Mouse (Mus musculus) CH12.LX (cell line): Measurements from ENCODE around the gene Ces1f. TPM values are rescaled to one million over a fixed set of nuclear protein-coding genes. Genes with fewer than 3 reads are reported as not detected.

Experiments used
- DNase-seq: peaks from one replicate; pipeline ENCODE4 v3.0.0-alpha.2; 2013; ENCODE audit errors: extremely low read depth
- H3K27ac ChIP-seq: 2 replicates; pipeline ENCODE4 v1.5.1; 2012; ENCODE audit warnings: low read depth, mild to moderate bottlenecking, control low read depth, moderate library complexity; ENCODE audit not compliant: insufficient read depth
- H3K27me3 ChIP-seq: replicated peaks from 2 replicates; pipeline ENCODE3; 2012; ENCODE audit warnings: inconsistent platforms
- H3K36me3 ChIP-seq, 2 experiments: replicated peaks in 1 of 2; 2 replicates each; pipeline versions ENCODE3 to v1.6.1; 2012; ENCODE audit warnings: inconsistent platforms in 1 of 2, low read length in 1 of 2, mild to moderate bottlenecking in 1 of 2, mixed read lengths in 1 of 2, moderate library complexity in 1 of 2; ENCODE audit not compliant: control insufficient read depth in 1 of 2, insufficient read depth in 1 of 2
- H3K4me1 ChIP-seq, 2 experiments: 2 replicates each; pipeline ENCODE4 v1.6.1; 2012; ENCODE audit warnings: inconsistent platforms in 1 of 2, moderate library complexity in 1 of 2; ENCODE audit not compliant: insufficient read depth in 2 of 2, control insufficient read depth in 1 of 2
- H3K4me2 ChIP-seq: 2 replicates; pipeline ENCODE4 v1.6.1; 2012; ENCODE audit warnings: low read depth, mild to moderate bottlenecking, control low read depth; ENCODE audit not compliant: poor library complexity, insufficient read depth, severe bottlenecking
- H3K4me3 ChIP-seq, 3 experiments: fragments of 150-350 bp in 1 of 3; sonication (generic) in 1 of 3; replicated peaks in 1 of 3; 2 replicates each; pipeline versions ENCODE3 to v1.5.1; 2011 to 2012; ENCODE audit warnings: low read depth in 2 of 3, low read length in 2 of 3, mild to moderate bottlenecking in 2 of 3, moderate library complexity in 2 of 3, control low read depth in 1 of 3, improper control_type of control experiment in 1 of 3, inconsistent platforms in 1 of 3, mixed read lengths in 1 of 3; ENCODE audit not compliant: poor library complexity in 1 of 3
- H3K79me2 ChIP-seq: replicated peaks from 2 replicates; pipeline ENCODE4 v1.6.1; 2012; ENCODE audit warnings: mild to moderate bottlenecking, moderate library complexity; ENCODE audit not compliant: control insufficient read depth, poor library complexity, insufficient read depth, severe bottlenecking; ENCODE audit errors: extremely low read depth
- H3K9ac ChIP-seq: 2 replicates; pipeline ENCODE4 v1.6.1; 2012; ENCODE audit warnings: low read depth, mild to moderate bottlenecking, control low read depth, moderate library complexity; ENCODE audit not compliant: insufficient read depth
- H3K9me3 ChIP-seq: replicated peaks from 2 replicates; pipeline ENCODE3; 2012; ENCODE audit warnings: low read length, inconsistent platforms, mixed read lengths
- BHLHE40 ChIP-seq: IDR thresholded peaks from 2 replicates; pipeline ENCODE4 v1.6.1; 2011; ENCODE audit warnings: mild to moderate bottlenecking, low read depth, low read length, improper control_type of control experiment
- CTCF ChIP-seq, 2 experiments: IDR thresholded peaks in 1 of 2; conservative IDR thresholded peaks in 1 of 2; 2 replicates each; pipeline ENCODE4 v1.5.1; 2011 to 2012; ENCODE audit warnings: low read depth in 2 of 2, low read length in 2 of 2, improper control_type of control experiment in 1 of 2, inconsistent platforms in 1 of 2, mild to moderate bottlenecking in 1 of 2, moderate library complexity in 1 of 2
- E2F4 ChIP-seq: IDR thresholded peaks from 2 replicates; pipeline ENCODE4 v1.6.1; 2011; ENCODE audit warnings: low read depth, low read length, improper control_type of control experiment; ENCODE audit not compliant: insufficient replicate concordance
- EP300 ChIP-seq: IDR thresholded peaks from 2 replicates; pipeline ENCODE4 v1.6.1; 2011; ENCODE audit warnings: low read length, improper control_type of control experiment
- ETS1 ChIP-seq: conservative IDR thresholded peaks from 2 replicates; pipeline ENCODE4 v1.6.1; 2012; ENCODE audit warnings: low read depth, mild to moderate bottlenecking, inconsistent platforms, low read length, improper control_type of control experiment, moderate library complexity
- HCFC1 ChIP-seq: IDR thresholded peaks from 2 replicates; pipeline ENCODE4 v1.6.1; 2012; ENCODE audit warnings: low read depth, mild to moderate bottlenecking, inconsistent platforms, low read length, improper control_type of control experiment
- JUN ChIP-seq: IDR thresholded peaks from 2 replicates; pipeline ENCODE4 v1.6.1; 2011; ENCODE audit warnings: low read depth, mild to moderate bottlenecking, low read length, improper control_type of control experiment, moderate library complexity; ENCODE audit not compliant: insufficient read depth
- JUND ChIP-seq: conservative IDR thresholded peaks from 2 replicates; pipeline ENCODE4 v1.6.1; 2011; ENCODE audit warnings: low read depth, low read length, improper control_type of control experiment
- MAFK ChIP-seq: IDR thresholded peaks from 2 replicates; pipeline ENCODE4 v1.6.1; 2011; ENCODE audit warnings: low read length, improper control_type of control experiment; ENCODE audit not compliant: insufficient replicate concordance
- MAX ChIP-seq: IDR thresholded peaks from 2 replicates; pipeline ENCODE4 v1.6.1; 2011; ENCODE audit warnings: low read length, improper control_type of control experiment
- MAZ ChIP-seq: IDR thresholded peaks from 2 replicates; pipeline ENCODE4 v1.6.1; 2012; ENCODE audit warnings: low read depth, mild to moderate bottlenecking, inconsistent platforms, low read length, improper control_type of control experiment, moderate library complexity
- MEF2A ChIP-seq: IDR thresholded peaks from 2 replicates; pipeline ENCODE4 v1.6.1; 2014; ENCODE audit warnings: low read depth, mild to moderate bottlenecking, inconsistent platforms, low read length, improper control_type of control experiment, borderline replicate concordance
- MYC ChIP-seq: IDR thresholded peaks from 2 replicates; pipeline ENCODE4 v1.6.1; 2011; ENCODE audit warnings: low read depth, mild to moderate bottlenecking, improper control_type of control experiment, low read length
- NELFE ChIP-seq: IDR thresholded peaks from 2 replicates; pipeline ENCODE4 v1.6.1; 2011; ENCODE audit warnings: low read depth, low read length, improper control_type of control experiment
- NRF1 ChIP-seq: IDR thresholded peaks from 2 replicates; pipeline ENCODE4 v1.6.1; 2014; ENCODE audit warnings: low read depth, mild to moderate bottlenecking, inconsistent platforms, low read length, improper control_type of control experiment, moderate library complexity
- PAX5 ChIP-seq: IDR thresholded peaks from 2 replicates; pipeline ENCODE4 v1.6.1; 2012; ENCODE audit warnings: low read length, inconsistent platforms, mixed read lengths
- POLR2A ChIP-seq: IDR thresholded peaks from 2 replicates; pipeline ENCODE4 v1.6.1; 2011; ENCODE audit warnings: low read depth, mild to moderate bottlenecking, improper control_type of control experiment, low read length
- POLR2AphosphoS2 ChIP-seq: IDR thresholded peaks from 2 replicates; pipeline ENCODE4 v1.6.1; 2011; ENCODE audit warnings: low read depth, low read length, improper control_type of control experiment
- SMC3 ChIP-seq: IDR thresholded peaks from 2 replicates; pipeline ENCODE4 v1.6.1; 2011; ENCODE audit warnings: low read depth, low read length, improper control_type of control experiment
- TBP ChIP-seq: conservative IDR thresholded peaks from 2 replicates; pipeline ENCODE4 v1.6.1; 2011; ENCODE audit warnings: low read depth, low read length, improper control_type of control experiment
- TCF12 ChIP-seq: IDR thresholded peaks from 2 replicates; pipeline ENCODE4 v1.6.1; 2014; ENCODE audit warnings: low read depth, mild to moderate bottlenecking, inconsistent platforms, low read length, improper control_type of control experiment
- USF1 ChIP-seq: IDR thresholded peaks from 2 replicates; pipeline ENCODE4 v1.6.1; 2014; ENCODE audit warnings: low read depth, mild to moderate bottlenecking, inconsistent platforms, low read length, improper control_type of control experiment
- USF2 ChIP-seq: conservative IDR thresholded peaks from 2 replicates; pipeline ENCODE4 v1.6.1; 2011; ENCODE audit warnings: low read depth, low read length, improper control_type of control experiment
- ZC3H11A ChIP-seq: IDR thresholded peaks from 2 replicates; pipeline ENCODE4 v1.6.1; 2012; ENCODE audit warnings: low read depth, mild to moderate bottlenecking, inconsistent platforms, low read length, improper control_type of control experiment
- ZNF384 ChIP-seq: IDR thresholded peaks from 2 replicates; pipeline ENCODE4 v1.6.1; 2012; ENCODE audit warnings: low read depth, low read length, improper control_type of control experiment, inconsistent platforms
- dilution Hi-C: fragments of 300-500 bp; cut with MboI; formaldehyde crosslinking; loops from 2 replicates; pipeline ENCODE4 v1.14.3; 2020; ENCODE audit warnings: low sequenced_read_pairs; ENCODE audit not compliant: extremely low pct_unique_long_range_greater_than_20kb, extremely low pct_ligation_motif_present
- in situ Hi-C: fragments of 300-500 bp; cut with MboI; formaldehyde crosslinking; loops from 3 replicates; pipeline ENCODE4 v1.14.3; 2019; ENCODE audit warnings: low sequenced_read_pairs, low pct_ligation_motif_present, low pct_unique_long_range_greater_than_20kb, mixed read lengths
- polyA plus RNA-seq: library from polyadenylated mRNA; unstranded; fragments of >175 nt; gene quantifications from 2 replicates; pipeline ENCODE4 v1.2.1, GENCODE M21; 2012; ENCODE audit warnings: low read depth; ENCODE audit not compliant: insufficient read length
- total RNA-seq, 2 experiments: library from RNA; depleted of rRNA; stranded (reverse); fragments of 300-350 nt in 1 of 2; fragments of >200 nt in 1 of 2; gene quantifications; 2 replicates each; pipeline ENCODE4 v1.2.3; 2012 to 2014

Ces1f gene
- total and polyA plus RNA-seq, 3 experiments: not detected

DNA sequence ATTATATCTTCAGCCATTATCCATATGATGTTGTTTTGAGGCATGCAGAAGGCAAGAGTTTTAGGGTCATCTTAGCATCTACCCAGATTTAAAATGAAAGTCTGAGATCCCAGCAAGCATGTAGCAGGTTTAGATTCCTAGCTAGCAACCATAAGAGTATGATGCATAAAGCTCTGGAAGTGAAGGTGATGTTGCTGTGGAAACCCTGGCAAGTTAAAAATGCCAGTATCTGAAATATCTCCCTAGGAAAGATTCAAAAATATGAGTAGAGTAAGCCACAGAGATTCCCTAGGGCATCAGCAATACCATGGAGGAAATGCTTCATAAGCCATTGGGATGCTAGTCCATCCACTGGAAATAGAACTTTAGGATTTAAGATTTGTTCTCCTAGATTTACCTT is 39.7 kb downstream of the Ces1f start:
- Histone ChIP-seq H3K79me2 (no peaks in the 10 kb centered on the region), H3K9me3 (peaks cover 5% of the 10 kb centered on the region), H3K27me3 (peaks cover 28% of the 10 kb centered on the region), H3K4me2 (no peak overlapping the region), H3K4me1 (no peaks in the 10 kb centered on the region), H3K9ac (no peak overlapping the region), H3K36me3 (no peaks in the 10 kb centered on the region), H3K4me3 (no peak overlapping the region), H3K27ac (no peak overlapping the region)
- TF ChIP-seq MAFK (no peak), HCFC1 (no peak), NELFE (no peak), CTCF (conservative IDR thresholded peaks at IDR 0.05 in 1 of 2, IDR thresholded peaks at IDR 0.05 in 1 of 2; ENCODE audit: low read depth in 2 of 2, low read length in 2 of 2) (no peak), ZC3H11A (no peak), JUN (no peak)
- dilution Hi-C loops: no loop called here
- DNase-seq: no peak
- in situ Hi-C loops: no loop called here

DNA sequence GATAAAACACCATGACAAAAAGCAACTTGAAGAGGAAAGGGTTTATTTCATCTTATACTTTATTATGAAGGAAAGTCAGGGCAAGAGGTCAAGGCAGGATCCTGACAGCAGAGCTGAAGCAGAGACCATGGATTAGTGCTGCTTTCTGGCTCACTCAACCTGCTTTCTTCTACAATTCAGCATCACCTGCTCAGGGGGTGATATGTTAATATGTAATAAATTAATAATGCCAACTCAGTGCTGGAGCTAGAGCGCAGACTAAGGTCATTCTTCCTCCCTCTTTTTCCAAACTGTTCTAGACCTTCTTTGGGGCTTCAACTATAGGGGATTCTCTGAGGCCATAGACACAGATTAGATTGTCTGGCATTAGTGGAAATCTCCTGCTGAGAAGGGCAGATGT is 43.9 kb downstream of the Ces1f start:
- Histone ChIP-seq H3K4me1 (no peaks in the 10 kb centered on the region), H3K9ac (no peak overlapping the region), H3K79me2 (no peaks in the 10 kb centered on the region), H3K27me3 (peaks cover 47% of the 10 kb centered on the region), H3K4me3 (no peak overlapping the region), H3K27ac (no peak overlapping the region), H3K9me3 (peaks cover 5% of the 10 kb centered on the region), H3K4me2 (no peak overlapping the region)
- dilution Hi-C loops (no loop called here), in situ Hi-C loops (no loop called here)
- no peak for DNase-seq
- no peak for TF ChIP-seq PAX5
- no peak for TF ChIP-seq MAFK
- no peak for TF ChIP-seq POLR2A
- TF ChIP-seq HCFC1: no peak
- no peak for TF ChIP-seq NRF1
- no peak for TF ChIP-seq ZC3H11A
- no peak for TF ChIP-seq TBP
- TF ChIP-seq MEF2A: no peak
- TF ChIP-seq POLR2AphosphoS2: no peak
- no peak for TF ChIP-seq TCF12
- no peak for TF ChIP-seq MAZ
- TF ChIP-seq, all 38 proteins: peak for 0
- H3K36me3 ChIP-seq: no peaks in the 10 kb centered on the region

DNA sequence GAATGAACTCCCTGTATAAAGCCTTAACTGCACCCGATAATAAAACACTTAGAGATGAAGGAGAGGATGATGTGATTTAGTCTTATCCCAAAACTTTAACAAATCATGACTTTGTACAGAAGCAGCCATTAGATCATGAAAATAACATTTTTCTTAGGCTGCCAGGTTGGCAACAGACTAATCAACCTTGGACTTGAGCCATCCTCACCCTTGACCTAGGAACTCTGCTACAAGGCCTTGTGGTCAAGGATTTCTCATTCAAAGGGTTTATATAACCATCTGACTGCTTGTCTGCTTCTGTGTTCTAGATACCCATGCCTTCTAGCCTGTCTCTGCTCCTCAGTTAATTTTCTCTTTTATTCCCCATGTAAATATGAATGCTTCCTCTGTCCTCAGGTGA is 44.8 kb downstream of the Ces1f start:
- Histone ChIP-seq H3K9ac (no peak overlapping the region), H3K79me2 (no peaks in the 10 kb centered on the region), H3K27ac (no peak overlapping the region), H3K27me3 (peaks cover 43% of the 10 kb centered on the region), H3K4me3 (no peak overlapping the region), H3K4me2 (no peak overlapping the region), H3K36me3 (no peaks in the 10 kb centered on the region), H3K9me3 (peaks cover 5% of the 10 kb centered on the region), H3K4me1 (no peaks in the 10 kb centered on the region)
- TF ChIP-seq JUN (no peak), TBP (no peak), SMC3 (no peak), MAZ (no peak), ETS1 (no peak), USF2 (no peak), EP300 (no peak), PAX5 (no peak), MAFK (no peak), E2F4 (no peak), POLR2A (no peak), NELFE (no peak), CTCF (conservative IDR thresholded peaks at IDR 0.05 in 1 of 2, IDR thresholded peaks at IDR 0.05 in 1 of 2; ENCODE audit: low read depth in 2 of 2, low read length in 2 of 2) (no peak), JUND (no peak), MAX (no peak), USF1 (no peak), MYC (no peak), ZNF384 (no peak), BHLHE40 (no peak), NRF1 (no peak)
- in situ Hi-C loops: no loop called here
- dilution Hi-C loops: no loop called here
- no peak for DNase-seq
